Mouse (Mus musculus) testis, adult 2 months (tissue): ENCODE measurements around the gene Dpy19l1.

Experiments used
- CTCF ChIP-seq: fragments of 200-500 bp; IDR thresholded peaks from 2 replicates; pipeline ENCODE4 v1.5.1; 2012; ENCODE audit warnings: low read depth, mild to moderate bottlenecking, inconsistent platforms, low read length, moderate library complexity; ENCODE audit not compliant: control insufficient read depth, insufficient read depth, insufficient replicate concordance
- POLR2A ChIP-seq: fragments of 200-500 bp; IDR thresholded peaks from 2 replicates; pipeline ENCODE4 v1.6.1; 2012; ENCODE audit warnings: low read depth, mild to moderate bottlenecking, inconsistent platforms, low read length, moderate library complexity; ENCODE audit not compliant: control insufficient read depth

- TF ChIP-seq CTCF (no peak), POLR2A (no peak)
Measured at GRCm38 (mm10) chr9:24505017-24505763, 2.2 kb upstream of the Dpy19l1 start.
